Mouse (Mus musculus) kidney, postnatal 0 days (tissue): ENCODE data around the gene Acot3. TPM values are rescaled to one million over a fixed set of nuclear protein-coding genes. Genes with fewer than 3 reads are reported as not detected.
"Not testable (repeated sequence)": the region's sequence is repeated elsewhere in the genome, so short reads cannot be mapped to it uniquely, and the experiment has no call there.

Experiments
- ATAC-seq: fragments of 200-750 bp; cut with Nextera tagmentation; replicated peaks from 2 replicates; pipeline ENCODE4 v1.8.0; 2017; ENCODE audit warnings: low read depth, moderate number of reproducible peaks, moderate TSS enrichment, moderate library complexity; ENCODE audit not compliant: low FRiP score
- DNase-seq: peaks from one replicate; pipeline ENCODE4 v3.0.0-alpha.2; 2016; ENCODE audit warnings: low spot score
- H3K27ac ChIP-seq: fragments of 300-500 bp; sonication (generic); 2 replicates; pipeline ENCODE4 v1.5.1; 2014; ENCODE audit warnings: mild to moderate bottlenecking
- H3K27me3 ChIP-seq: fragments of 300-500 bp; sonication (generic); 2 replicates; pipeline ENCODE4 v1.6.1; 2014; ENCODE audit warnings: low read length, mixed read lengths; ENCODE audit not compliant: insufficient read depth
- H3K36me3 ChIP-seq: fragments of 300-500 bp; sonication (generic); 2 replicates; pipeline ENCODE4 v1.6.1; 2014; ENCODE audit warnings: low read length, mixed read lengths; ENCODE audit not compliant: insufficient read depth
- H3K4me1 ChIP-seq: fragments of 300-500 bp; sonication (generic); replicated peaks from 2 replicates; pipeline ENCODE4 v1.6.1; 2014; ENCODE audit warnings: antibody characterized with exemption, low read length, mixed read lengths; ENCODE audit not compliant: insufficient read depth
- H3K4me2 ChIP-seq: fragments of 300-500 bp; sonication (generic); 2 replicates; pipeline ENCODE4 v1.6.1; 2014; ENCODE audit warnings: mild to moderate bottlenecking, low read length, moderate library complexity, mixed read lengths
- H3K4me3 ChIP-seq: fragments of 300-500 bp; sonication (generic); replicated peaks from 2 replicates; pipeline ENCODE4 v1.5.1; 2014; ENCODE audit warnings: low read depth, low read length
- H3K9ac ChIP-seq: fragments of 300-500 bp; sonication (generic); 2 replicates; pipeline ENCODE4 v1.6.1; 2014; ENCODE audit warnings: low read depth, low read length
- H3K9me3 ChIP-seq: fragments of 300-500 bp; sonication (generic); replicated peaks from 2 replicates; pipeline ENCODE4 v1.6.1; 2016; ENCODE audit warnings: low read length, inconsistent platforms, mixed read lengths
- CTCF ChIP-seq: IDR thresholded peaks from 2 replicates; pipeline ENCODE4 v1.5.1; 2016; ENCODE audit warnings: antibody characterized with exemption, low read depth, mild to moderate bottlenecking, moderate library complexity
- WGBS: fragments of 180-500 bp; shearing (Covaris S2); extraction: QIAGEN DNeasy Blood & Tissue Kit; methylation state at CpG from one replicate; pipeline ENCODE4 v1.1.7; 2014; 5-methylcytosine and 5-hydroxymethylcytosine counted together
- polyA plus RNA-seq: library from polyadenylated mRNA; unstranded; fragments of >200 nt; fragmentation: Nextera tagmentation; extraction: Ambion mirVana; gene quantifications from 2 replicates; pipeline ENCODE4 v1.2.1, GENCODE M21; 2015

Acot3 gene
- polyA plus RNA-seq = 9.3 and 9.5 TPM in 2 replicates

GRCm38 (mm10) chr12:84051937-84052474, at the start of gene Acot3:
TSS of gene Acot3 (plus strand) at chr12:84052144.
- 0 out of 2 replicates have a peak, but pooled peaks cover 3% of the 10 kb centered on the region for H3K27me3 ChIP-seq
- 68% methylated on average over 5 of the region's 5 CpGs for WGBS
- no peaks in the 10 kb centered on the region for H3K36me3 ChIP-seq
- H3K4me2 ChIP-seq = peak within 1 kb of the TSS; percentile 72
- TF ChIP-seq CTCF = no peak
- H3K9me3 ChIP-seq = no peaks in the 10 kb centered on the region
- ATAC-seq (peak; percentile 45; the same call in 1 of the 2 replicates), DNase-seq (no peak)
- H3K9ac ChIP-seq = no peak within 1 kb of the TSS
- H3K4me3 ChIP-seq = peak within 1 kb of the TSS; percentile 29; the same call in 1 of the 2 replicates
- peak within 1 kb of the TSS; percentile 70 for H3K27ac ChIP-seq
- no peaks in the 10 kb centered on the region for H3K4me1 ChIP-seq

- TF ChIP-seq CTCF = no peak
- Histone ChIP-seq H3K27me3 (no peaks in the 10 kb centered on the region), H3K9me3 (peaks cover 3% of the 10 kb centered on the region; the same call in 1 of the 2 replicates), H3K4me3 (no peak overlapping the region), H3K36me3 (no peaks in the 10 kb centered on the region), H3K4me2 (no peak overlapping the region), H3K9ac (no peak overlapping the region), H3K4me1 (0 out of 2 replicates have a peak, but pooled peaks cover 6% of the 10 kb centered on the region), H3K27ac (no peak overlapping the region)
- 64% methylated on average over 1 of the region's 1 CpGs for WGBS
- DNase-seq = no peak
- no peak for ATAC-seq
Measured at GRCm38 (mm10) chr12:84003866-84004265, 48.1 kb upstream of the Acot3 start.

DNA sequence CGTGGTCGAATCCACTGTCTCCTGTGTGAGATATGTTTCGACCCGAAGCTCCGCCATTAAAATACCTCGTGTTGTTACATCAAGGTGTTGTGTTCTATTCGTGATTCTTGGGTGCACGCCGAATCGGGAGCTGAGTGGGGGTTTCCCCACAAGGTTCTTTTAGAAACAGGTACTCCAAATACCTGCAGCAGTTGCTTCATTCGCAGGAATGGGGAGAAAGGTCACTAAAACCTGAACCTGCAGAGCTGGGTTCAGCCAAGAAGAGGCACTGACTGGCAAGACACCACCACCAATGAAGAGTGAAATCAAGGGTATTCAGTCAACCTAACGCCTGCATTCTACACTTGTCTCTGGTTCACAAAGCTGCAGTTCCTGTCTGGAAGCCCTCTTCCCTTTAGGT, 43.7 kb upstream of the Acot3 start:
- Histone ChIP-seq H3K27me3 (no peaks in the 10 kb centered on the region), H3K4me1 (peaks cover 16% of the 10 kb centered on the region), H3K4me3 (no peak overlapping the region), H3K9me3 (no peaks in the 10 kb centered on the region), H3K36me3 (no peaks in the 10 kb centered on the region), H3K27ac (no peak overlapping the region), H3K4me2 (no peak overlapping the region), H3K9ac (no peak overlapping the region)
- 88% methylated on average over 10 of the region's 12 CpGs for WGBS
- DNase-seq (no peak), ATAC-seq (no peak)
- TF ChIP-seq CTCF = no peak

DNA sequence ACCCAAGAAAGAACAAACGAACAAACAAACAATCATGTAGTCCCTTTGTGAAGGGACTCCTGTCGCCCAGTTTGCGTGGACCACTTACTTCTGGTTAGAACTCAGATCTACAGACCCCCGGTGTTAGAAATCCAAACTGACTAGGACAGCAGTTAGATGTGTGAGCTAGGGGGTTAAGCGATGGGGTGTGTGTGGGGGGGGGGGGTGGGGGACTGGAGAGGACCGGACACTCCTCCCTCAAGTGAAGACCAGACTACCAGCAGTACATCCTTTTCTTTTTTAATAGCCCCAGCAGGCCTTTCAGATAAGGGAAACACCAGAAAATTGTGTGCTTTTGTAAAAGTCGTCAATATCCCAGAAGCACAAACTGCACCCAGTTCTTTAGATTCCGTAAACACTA, 43.2 kb upstream of the Acot3 start:
- TF ChIP-seq CTCF = no peak

GRCm38 (mm10) chr12:84009171-84009965, 42.6 kb upstream of the Acot3 start, which contains the start of gene Acot1:
TSS of gene Acot1 (plus strand) at chr12:84009490.
- 2% methylated on average over 51 of the region's 70 CpGs for WGBS
- Histone ChIP-seq H3K4me1 (peaks cover 16% of the 10 kb centered on the region), H3K4me2 (peak within 1 kb of the TSS; percentile 56), H3K4me3 (peak within 1 kb of the TSS; percentile 37), H3K27ac (peak within 1 kb of the TSS; percentile 73), H3K9ac (peak within 1 kb of the TSS; percentile 58)
- peak; percentile 96 for ATAC-seq
- H3K36me3 ChIP-seq, H3K27me3 ChIP-seq, H3K9me3 ChIP-seq: not testable (repeated sequence)
- peak; percentile 95 for DNase-seq

More for the DNA sequence above, 43.2 kb upstream of the Acot3 start:
- H3K9me3 ChIP-seq = no peaks in the 10 kb centered on the region
- peak overlapping the region; percentile 73 for H3K27ac ChIP-seq
- WGBS = 65% methylated on average over 8 of the region's 8 CpGs
- no peaks in the 10 kb centered on the region for H3K36me3 ChIP-seq
- ATAC-seq (no peak), DNase-seq (no peak)
- H3K27me3 ChIP-seq = no peaks in the 10 kb centered on the region
- H3K4me3 ChIP-seq = peak overlapping the region; percentile 37
- peaks cover 16% of the 10 kb centered on the region for H3K4me1 ChIP-seq
- peak overlapping the region; percentile 56 for H3K4me2 ChIP-seq
- peak overlapping the region; percentile 58 for H3K9ac ChIP-seq

GRCm38 (mm10) chr12:84010201-84010600, 41.7 kb upstream of the Acot3 start:
- 63% methylated on average over 3 of the region's 3 CpGs for WGBS
- H3K9ac ChIP-seq = 0 out of 2 replicates have a peak overlapping the region, but pooled peaks have one; percentile 58
- no peaks in the 10 kb centered on the region for H3K27me3 ChIP-seq
- no peak for TF ChIP-seq CTCF
- peak overlapping the region; percentile 37 for H3K4me3 ChIP-seq
- no peak for ATAC-seq
- DNase-seq = no peak
- peaks cover 16% of the 10 kb centered on the region for H3K4me1 ChIP-seq
- peak overlapping the region; percentile 48; the same call in 1 of the 2 replicates for H3K27ac ChIP-seq
- H3K36me3 ChIP-seq = peaks cover 8% of the 10 kb centered on the region; the same call in 1 of the 2 replicates
- peak overlapping the region; percentile 56 for H3K4me2 ChIP-seq
- H3K9me3 ChIP-seq = no peaks in the 10 kb centered on the region
